Mouse (Mus musculus) olfactory bulb, adult 2 months (tissue): Measurements from ENCODE around the gene Adh1.

Experiments used
- CTCF ChIP-seq: fragments of 200-500 bp; IDR thresholded peaks from 2 replicates; pipeline ENCODE4 v1.5.1; 2012; ENCODE audit warnings: low read depth, mild to moderate bottlenecking, low read length, moderate library complexity; ENCODE audit not compliant: insufficient read depth
- POLR2A ChIP-seq: fragments of 200-500 bp; IDR thresholded peaks from 2 replicates; pipeline ENCODE4 v1.6.1; 2012; ENCODE audit warnings: mild to moderate bottlenecking, low read depth, low read length, moderate library complexity; ENCODE audit not compliant: insufficient read depth

DNA sequence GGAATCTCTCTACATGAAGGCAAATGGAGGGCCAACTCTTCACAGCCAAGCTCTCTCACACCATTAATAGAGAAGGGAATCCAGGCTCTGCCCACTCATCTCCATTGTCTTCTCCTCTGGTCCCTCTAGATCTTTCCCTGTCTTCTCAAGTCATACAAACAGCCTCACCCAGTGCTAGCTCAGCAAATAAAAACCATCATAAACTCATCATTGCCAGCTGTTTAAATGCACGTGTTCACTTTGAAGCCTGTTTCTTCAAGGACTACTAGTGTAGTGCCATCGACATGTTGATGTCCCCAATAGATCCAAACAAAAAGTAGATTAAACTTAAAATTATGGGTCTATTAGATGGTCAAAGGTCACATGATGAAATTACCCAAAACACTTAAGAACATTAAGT is 10.5 kb downstream of the Adh1 start:
- TF ChIP-seq CTCF (no peak), POLR2A (no peak)
